Mouse (Mus musculus): ENCODE results near the gene Ctbp2. TPM values are rescaled to one million over a fixed set of nuclear protein-coding genes. Genes with fewer than 3 reads are reported as not detected.

Ctbp2 gene
- polyA plus RNA-seq, 2 experiments = 7.3 to 8.4 TPM

- H3K27me3 ChIP-seq (ENCODE audit: control insufficient read depth, insufficient read depth, low read length) = no peaks in the 10 kb centered on the region
- no peak overlapping the region for H3K9ac ChIP-seq (replicated peaks)
- DNase-seq (ENCODE audit: low read depth in 3 of 3, low spot score in 3 of 3) (no peak), ATAC-seq (ENCODE audit: insufficient read depth) (no peak)
- no peaks in the 10 kb centered on the region for H3K9me3 ChIP-seq (ENCODE audit: control insufficient read depth, low read length)
- no peaks in the 10 kb centered on the region for H3K36me3 ChIP-seq (replicated peaks; ENCODE audit: control insufficient read depth, insufficient read depth, low read depth)
- no peaks in the 10 kb centered on the region; a peak in 1 of 4 replicates for H3K4me1 ChIP-seq (replicated peaks; ENCODE audit: control insufficient read depth in 2 of 2, insufficient read depth in 2 of 2, low read length in 1 of 2)
- TF ChIP-seq EP300 (IDR thresholded peaks at IDR 0.05; ENCODE audit: low read depth) (no peak), CTCF (IDR thresholded peaks at IDR 0.05; ENCODE audit: low read depth) (no peak)
- WGBS (ENCODE audit: insufficient replicate concordance) = 69% methylated on average over 10 of the region's 10 CpGs
- no peak overlapping the region for H3K27ac ChIP-seq
- H3K4me3 ChIP-seq (ENCODE audit: insufficient read depth in 1 of 2, low read depth in 2 of 2, low read length in 2 of 2) = no peak overlapping the region
- no peak overlapping the region for H3K4me2 ChIP-seq (ENCODE audit: low read depth)
Observed at GRCm38 (mm10) chr7:133074462-133075133, 49.6 kb downstream of the Ctbp2 start.

DNA sequence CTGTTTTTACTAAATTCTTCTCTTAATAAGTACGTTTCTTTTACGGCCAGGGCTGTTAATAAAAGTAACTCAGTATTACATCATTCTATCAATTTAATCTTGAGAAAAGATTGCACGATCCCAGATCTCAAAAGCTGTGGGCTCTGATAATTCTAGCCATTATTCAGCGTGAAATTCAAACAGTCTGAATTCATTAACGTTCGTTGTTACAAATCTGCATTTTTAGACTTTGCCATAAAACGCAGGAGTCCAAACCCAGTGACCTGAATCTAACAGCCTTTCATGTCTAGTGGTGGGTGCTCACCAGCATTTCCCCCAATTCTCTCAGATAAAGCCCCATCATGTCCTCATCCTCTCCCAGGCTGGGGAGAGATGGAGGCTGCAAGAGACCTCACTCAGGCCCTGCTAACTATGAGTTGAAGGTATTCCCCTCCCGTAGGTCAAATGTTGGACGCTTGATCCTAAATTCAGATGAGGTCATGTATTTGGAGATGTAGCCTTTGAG lies 51.0 kb downstream of the Ctbp2 start:
- DNase-seq (ENCODE audit: low read depth in 3 of 3, low spot score in 3 of 3) (no peak), ATAC-seq (ENCODE audit: insufficient read depth) (no peak)
- H3K27me3 ChIP-seq (ENCODE audit: control insufficient read depth, insufficient read depth, low read length) = no peaks in the 10 kb centered on the region
- TF ChIP-seq CTCF (IDR thresholded peaks at IDR 0.05; ENCODE audit: low read depth) = no peak
- no peak for TF ChIP-seq EP300 (IDR thresholded peaks at IDR 0.05; ENCODE audit: low read depth)
- no peaks in the 10 kb centered on the region; a peak in 1 of 4 replicates for H3K4me1 ChIP-seq (replicated peaks; ENCODE audit: control insufficient read depth in 2 of 2, insufficient read depth in 2 of 2, low read length in 1 of 2)
- no peaks in the 10 kb centered on the region for H3K36me3 ChIP-seq (replicated peaks; ENCODE audit: control insufficient read depth, insufficient read depth, low read depth)
- H3K4me3 ChIP-seq (ENCODE audit: insufficient read depth in 1 of 2, low read depth in 2 of 2, low read length in 2 of 2) = no peak overlapping the region
- H3K27ac ChIP-seq = no peak overlapping the region
- no peak overlapping the region for H3K9ac ChIP-seq (replicated peaks)
- WGBS (ENCODE audit: insufficient replicate concordance) = 78% methylated on average over 9 of the region's 9 CpGs
- no peak overlapping the region for H3K4me2 ChIP-seq (ENCODE audit: low read depth)
- no peaks in the 10 kb centered on the region for H3K9me3 ChIP-seq (ENCODE audit: control insufficient read depth, low read length)

DNA sequence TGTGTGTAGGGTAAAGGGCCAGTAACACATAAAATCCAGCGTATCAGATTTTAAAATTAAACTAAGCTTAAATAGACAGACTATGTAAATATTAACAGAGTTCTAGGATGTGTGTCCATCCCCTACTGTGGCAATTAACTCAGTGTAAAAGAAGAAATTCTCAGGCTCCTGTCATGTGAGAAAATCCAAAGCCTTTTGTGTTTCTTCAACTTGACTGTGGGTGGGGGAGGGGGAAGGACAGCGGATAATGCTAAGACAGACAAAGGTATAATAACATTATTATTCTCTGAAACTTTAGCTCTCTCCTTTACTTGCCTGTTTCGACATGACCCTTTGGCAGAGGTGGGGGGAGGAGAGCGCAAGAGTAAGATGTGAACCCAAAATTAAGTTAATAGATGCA lies 51.6 kb downstream of the Ctbp2 start:
- no peak for DNase-seq (ENCODE audit: low read depth in 3 of 3, low spot score in 3 of 3)
- no peaks in the 10 kb centered on the region; a peak in 1 of 4 replicates for H3K4me1 ChIP-seq (replicated peaks; ENCODE audit: control insufficient read depth in 2 of 2, insufficient read depth in 2 of 2, low read length in 1 of 2)
- H3K36me3 ChIP-seq (replicated peaks; ENCODE audit: control insufficient read depth, insufficient read depth, low read depth) = no peaks in the 10 kb centered on the region
- TF ChIP-seq EP300 (IDR thresholded peaks at IDR 0.05; ENCODE audit: low read depth) (no peak), CTCF (IDR thresholded peaks at IDR 0.05; ENCODE audit: low read depth) (no peak)
- H3K27me3 ChIP-seq (ENCODE audit: control insufficient read depth, insufficient read depth, low read length) = no peaks in the 10 kb centered on the region
- WGBS (ENCODE audit: insufficient replicate concordance) = 80% methylated on average over 4 of the region's 4 CpGs
- H3K4me2 ChIP-seq (ENCODE audit: low read depth) = no peak overlapping the region
- no peak overlapping the region for H3K9ac ChIP-seq (replicated peaks)
- H3K9me3 ChIP-seq (ENCODE audit: control insufficient read depth, low read length) = no peaks in the 10 kb centered on the region
- H3K27ac ChIP-seq = no peak overlapping the region
- ATAC-seq (ENCODE audit: insufficient read depth) = no peak
- no peak overlapping the region for H3K4me3 ChIP-seq (ENCODE audit: insufficient read depth in 1 of 2, low read depth in 2 of 2, low read length in 2 of 2)

DNA sequence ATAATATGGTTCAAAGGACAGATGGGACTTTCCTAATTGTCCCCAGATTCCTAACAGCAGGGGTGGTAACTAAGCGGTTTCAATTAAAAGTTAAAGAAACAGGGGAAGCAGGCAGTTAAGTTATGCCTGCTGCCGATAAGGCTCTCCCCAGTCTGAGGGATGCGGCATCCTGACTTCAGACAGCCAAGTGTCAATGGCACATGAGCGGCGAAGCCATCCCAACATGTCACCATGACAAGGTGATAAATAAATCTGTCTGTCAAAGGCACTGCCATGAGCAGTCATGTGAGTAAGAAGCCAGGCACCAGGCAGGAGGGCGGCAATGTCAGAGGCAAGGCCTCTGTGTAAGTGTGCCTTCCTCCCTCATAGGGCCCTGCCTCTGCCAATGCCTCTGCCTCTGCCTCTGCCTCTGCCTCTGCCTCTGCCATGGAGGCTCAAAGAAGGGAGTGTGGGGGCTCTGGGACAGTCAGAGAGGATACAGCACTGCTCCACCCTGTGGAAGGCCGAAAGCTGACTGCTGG lies 56.8 kb downstream of the Ctbp2 start:
- WGBS (ENCODE audit: insufficient replicate concordance) = 70% methylated on average over 7 of the region's 7 CpGs
- H3K27me3 ChIP-seq (ENCODE audit: control insufficient read depth, insufficient read depth, low read length) = no peaks in the 10 kb centered on the region
- H3K4me1 ChIP-seq (replicated peaks; ENCODE audit: control insufficient read depth in 2 of 2, insufficient read depth in 2 of 2, low read length in 1 of 2) = no peaks in the 10 kb centered on the region; a peak in 1 of 4 replicates
- no peak for DNase-seq (ENCODE audit: low read depth in 3 of 3, low spot score in 3 of 3)
- no peak overlapping the region for H3K4me3 ChIP-seq (ENCODE audit: insufficient read depth in 1 of 2, low read depth in 2 of 2, low read length in 2 of 2)
- H3K9ac ChIP-seq (replicated peaks) = no peak overlapping the region
- H3K4me2 ChIP-seq (ENCODE audit: low read depth) = no peak overlapping the region
- no peaks in the 10 kb centered on the region for H3K9me3 ChIP-seq (ENCODE audit: control insufficient read depth, low read length)
- H3K27ac ChIP-seq = no peak overlapping the region
- no peak for TF ChIP-seq EP300 (IDR thresholded peaks at IDR 0.05; ENCODE audit: low read depth)
- TF ChIP-seq CTCF (IDR thresholded peaks at IDR 0.05; ENCODE audit: low read depth) = no peak
- no peak for ATAC-seq (ENCODE audit: insufficient read depth)
- H3K36me3 ChIP-seq (replicated peaks; ENCODE audit: control insufficient read depth, insufficient read depth, low read depth) = no peaks in the 10 kb centered on the region

DNA sequence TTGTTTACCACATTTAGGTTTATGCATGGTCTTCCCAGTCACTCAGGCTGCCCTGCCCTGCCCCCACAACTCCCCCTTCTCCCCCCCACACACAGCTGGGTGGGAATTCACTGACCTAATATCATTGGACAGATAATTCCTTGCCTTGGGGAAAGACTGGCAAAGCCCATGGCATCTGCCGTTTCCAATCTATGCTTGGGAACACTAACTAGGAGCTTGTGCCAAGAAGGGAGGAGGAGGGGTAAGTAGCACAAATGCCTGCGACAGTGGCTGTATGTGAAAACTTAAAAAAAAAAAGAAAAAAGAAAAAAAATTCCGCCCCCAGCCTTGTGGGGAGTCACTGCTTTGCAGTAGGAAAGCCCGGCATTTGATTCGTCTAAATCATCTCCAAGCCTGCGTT lies 57.4 kb downstream of the Ctbp2 start:
- Histone ChIP-seq H3K36me3 (replicated peaks; ENCODE audit: control insufficient read depth, insufficient read depth, low read depth) (no peaks in the 10 kb centered on the region), H3K27me3 (ENCODE audit: control insufficient read depth, insufficient read depth, low read length) (no peaks in the 10 kb centered on the region), H3K4me1 (replicated peaks; ENCODE audit: control insufficient read depth in 2 of 2, insufficient read depth in 2 of 2, low read length in 1 of 2) (no peaks in the 10 kb centered on the region; a peak in 1 of 4 replicates), H3K4me2 (ENCODE audit: low read depth) (no peak overlapping the region), H3K27ac (no peak overlapping the region), H3K9ac (replicated peaks) (no peak overlapping the region), H3K9me3 (ENCODE audit: control insufficient read depth, low read length) (no peaks in the 10 kb centered on the region), H3K4me3 (ENCODE audit: insufficient read depth in 1 of 2, low read depth in 2 of 2, low read length in 2 of 2) (no peak overlapping the region)
- no peak for TF ChIP-seq EP300 (IDR thresholded peaks at IDR 0.05; ENCODE audit: low read depth)
- TF ChIP-seq CTCF (IDR thresholded peaks at IDR 0.05; ENCODE audit: low read depth) = no peak
- DNase-seq (ENCODE audit: low read depth in 3 of 3, low spot score in 3 of 3) (no peak), ATAC-seq (ENCODE audit: insufficient read depth) (no peak)
- 67% methylated on average over 6 of the region's 6 CpGs for WGBS (ENCODE audit: insufficient replicate concordance)
